ENCODE assay signal across 9 mouse cellular contexts in the genomic region with DNA sequence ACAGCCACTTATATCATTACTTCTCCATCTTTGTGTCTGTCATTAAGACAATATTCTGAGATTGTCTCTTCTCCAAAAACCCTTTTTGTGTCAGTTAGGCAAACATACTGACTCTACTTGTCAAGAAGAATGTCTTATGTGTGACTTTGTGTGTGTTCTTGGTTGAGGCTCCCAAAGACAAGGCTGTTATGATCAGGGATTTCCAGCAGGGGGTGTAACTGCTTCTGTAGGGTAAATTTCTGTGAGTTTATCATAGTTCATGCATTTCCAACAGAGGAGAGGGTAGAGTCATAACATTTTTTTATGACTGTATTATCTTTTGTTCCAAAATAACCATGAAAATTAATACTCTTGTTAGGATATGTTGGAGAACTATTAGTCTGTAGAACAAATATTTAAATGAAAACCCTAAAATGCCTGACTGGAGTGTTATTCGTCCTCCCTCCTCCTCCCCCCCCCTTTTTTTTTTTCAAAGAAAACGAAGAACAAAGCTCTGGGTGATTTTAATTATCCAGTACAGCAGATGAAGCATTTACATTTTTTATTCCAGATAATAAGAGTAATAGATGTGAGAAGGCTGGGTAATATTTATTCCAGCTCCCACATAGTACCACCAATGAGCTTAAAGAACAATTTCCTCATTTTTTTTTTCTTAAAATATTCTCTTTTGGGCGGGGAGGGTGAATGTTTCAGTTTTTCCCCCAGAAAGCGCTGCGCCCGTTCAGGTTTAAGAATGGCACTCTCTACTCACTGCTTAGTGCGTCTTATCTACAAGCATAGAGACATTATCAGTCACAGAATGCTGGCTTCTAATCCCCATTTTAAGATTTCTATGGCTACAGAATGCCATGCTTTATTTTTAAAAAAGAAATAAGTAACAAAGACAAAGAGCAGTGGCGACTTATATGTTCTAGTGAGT. TPM values are rescaled to one million over a fixed set of nuclear protein-coding genes. Genes with fewer than 3 reads are reported as not detected.
A peak's percentile ranks its signal among the peaks of the same experiment; 100 is the strongest.
DNase-seq lines count a peak whose midpoint lies in the region; TF ChIP-seq lines count a peak whose summit lies in the region.
"Had no signal": no experiment of that assay in that cellular context is flagged by ENCODE, and none has a peak within 500 bp of the region (broad histone marks: within the 10 kb centered on the region; RNA-seq: fewer than 3 reads in every experiment).

No protein-coding gene starts in this region.

- TF ChIP-seq CTCF in gastrocnemius, adult 2 months (IDR thresholded peaks at IDR 0.05), result peak; percentile 82

- H3K9me3 ChIP-seq in midbrain, embryonic 10.5 days (replicated peaks), result no peaks in the 10 kb centered on the region
- H3K9me3 ChIP-seq: heart, embryonic 15.5 days had no signal

- DNase-seq in gastrocnemius, adult 2 months, result peak; percentile 20
- no peak for DNase-seq in gastrocnemius, postnatal 4 days (ENCODE audit: low spot score in 2 of 2)
- DNase-seq in 3T3-L1 (ENCODE audit: low read depth, low spot score) (peak; percentile 67), R1 (ENCODE audit: low read depth, low spot score) (peak; percentile 63)
- peak; percentile 30 for DNase-seq in kidney, postnatal 14 days
- DNase-seq in thymus, postnatal 4 days, result peak; percentile 55
- no peak for DNase-seq in ovary, postnatal 36 days (ENCODE audit: low spot score)
- no peak for DNase-seq in midbrain, embryonic 10.5 days (ENCODE audit: low spot score)

- 80% methylated on average over 8 of the region's 8 CpGs for WGBS in midbrain, embryonic 10.5 days

- H3K27ac ChIP-seq in gastrocnemius, adult 2 months, result no peak overlapping the region
- H3K27ac ChIP-seq in midbrain, embryonic 10.5 days (replicated peaks), result no peak overlapping the region

- no peaks in the 10 kb centered on the region for H3K36me3 ChIP-seq in midbrain, embryonic 10.5 days
- H3K36me3 ChIP-seq: heart, embryonic 15.5 days had no signal

- no peak overlapping the region for H3K4me3 ChIP-seq in gastrocnemius, adult 2 months
- H3K4me3 ChIP-seq in midbrain, embryonic 10.5 days, result no peak overlapping the region
- H3K4me3 ChIP-seq: heart, embryonic 15.5 days had no signal

- no peaks in the 10 kb centered on the region for H3K27me3 ChIP-seq in midbrain, embryonic 10.5 days (ENCODE audit: low read depth, poor library complexity, severe bottlenecking)
- H3K27me3 ChIP-seq: heart, embryonic 15.5 days had no signal

- H3K4me1 ChIP-seq in midbrain, embryonic 10.5 days, result peaks cover 23% of the 10 kb centered on the region

- intact Hi-C loops in gastrocnemius, adult 2 months (cut with DNase I), result loop anchor here (1.0 to 5.0 kb wide), 2 partner anchors 136 to 331 kb away; no protein-coding TSS in a partner anchor

RNA-seq across cellular contexts. Expression of a gene that starts 2.6 kb away (rescaled TPM):
- total RNA-seq in gastrocnemius, adult 2 months (2021), result 10 to 100 TPM; 38.6 to 49.2 TPM
- 10 to 100 TPM; 55.0 to 61.7 TPM for total RNA-seq in gastrocnemius, postnatal 4 days (2021)
- 44.0 and 44.6 TPM in 2 replicates for polyA plus RNA-seq in midbrain, embryonic 10.5 days (2016; fragmentation: Nextera tagmentation; extraction: Ambion mirVana)

Comparison
In these comparisons a context has a peak if more than half of its experiments do, and no peak if none do; other contexts are left out.
1. DNase-seq: peak in gastrocnemius, adult 2 months (single experiment), 3T3-L1 (single experiment), R1 (single experiment), kidney, postnatal 14 days (single experiment) and thymus, postnatal 4 days (single experiment); none in gastrocnemius, postnatal 4 days (0 of 2), ovary, postnatal 36 days (single experiment) and midbrain, embryonic 10.5 days (single experiment).